Mouse (Mus musculus) right cerebral cortex, postnatal 4 days (tissue): ENCODE measurements around the gene Klhdc1.

ENCODE experiments used
- DNase-seq: peaks from one replicate; pipeline ENCODE4 v3.0.0-alpha.2; 2022

The Klhdc1 gene

GRCm38 (mm10) chr12:69229251-69229650, 11.7 kb upstream of the Klhdc1 start:
- no peak for DNase-seq

- no peak for DNase-seq
Observed at GRCm38 (mm10) chr12:69235782-69236181, 5.2 kb upstream of the Klhdc1 start.

- DNase-seq, result no peak
Observed at GRCm38 (mm10) chr12:69238284-69238683, 2.7 kb upstream of the Klhdc1 start.

GRCm38 (mm10) chr12:69241405-69241770, 412 bp downstream of the Klhdc1 start:
- no peak for DNase-seq

GRCm38 (mm10) chr12:69241771-69242431, 925 bp downstream of the Klhdc1 start:
- peak; percentile 72 for DNase-seq

GRCm38 (mm10) chr12:69249766-69250165, 8.8 kb downstream of the Klhdc1 start:
- no peak for DNase-seq

- DNase-seq, result no peak
Observed at GRCm38 (mm10) chr12:69250756-69251155, 9.8 kb downstream of the Klhdc1 start.

GRCm38 (mm10) chr12:69253806-69254205, 12.8 kb downstream of the Klhdc1 start:
- DNase-seq, result no peak

- no peak for DNase-seq
Observed at GRCm38 (mm10) chr12:69257836-69258235, 16.9 kb downstream of the Klhdc1 start.

GRCm38 (mm10) chr12:69262251-69262650, 21.3 kb downstream of the Klhdc1 start:
- no peak for DNase-seq

GRCm38 (mm10) chr12:69265031-69265430, 24.1 kb downstream of the Klhdc1 start:
- DNase-seq, result no peak

GRCm38 (mm10) chr12:69267956-69268632, 27.1 kb downstream of the Klhdc1 start:
- peak; percentile 8 for DNase-seq

GRCm38 (mm10) chr12:69268956-69269355, 28.0 kb downstream of the Klhdc1 start:
- DNase-seq, result no peak

GRCm38 (mm10) chr12:69279931-69280469, 39.0 kb downstream of the Klhdc1 start:
- no peak for DNase-seq

GRCm38 (mm10) chr12:69280915-69281314, 39.9 kb downstream of the Klhdc1 start:
- DNase-seq, result no peak

GRCm38 (mm10) chr12:69283146-69283545, 42.2 kb downstream of the Klhdc1 start:
- no peak for DNase-seq

GRCm38 (mm10) chr12:69287535-69287934, 46.6 kb downstream of the Klhdc1 start:
- no peak for DNase-seq

GRCm38 (mm10) chr12:69288699-69289098, 47.7 kb downstream of the Klhdc1 start:
- no peak for DNase-seq

- no peak for DNase-seq
Observed at GRCm38 (mm10) chr12:69292401-69292800, 51.4 kb downstream of the Klhdc1 start.

- no peak for DNase-seq
Observed at GRCm38 (mm10) chr12:69293815-69294214, 52.8 kb downstream of the Klhdc1 start.

- no peak for DNase-seq
Observed at GRCm38 (mm10) chr12:69294936-69295335, 54.0 kb downstream of the Klhdc1 start.

GRCm38 (mm10) chr12:69295651-69296050, 54.7 kb downstream of the Klhdc1 start:
- peak; percentile 14 for DNase-seq

- DNase-seq, result peak; percentile 85
Observed at GRCm38 (mm10) chr12:69296511-69297410, 55.8 kb downstream of the Klhdc1 start, which contains the start of gene Klhdc2. TSS of gene Klhdc2 (plus strand) at chr12:69296681.
